Mouse (Mus musculus): Measurements from ENCODE around the gene Tmem42. TPM values are rescaled to one million over a fixed set of nuclear protein-coding genes. Genes with fewer than 3 reads are reported as not detected.

Gene Tmem42
- 14.2 to 17.5 TPM (median 15.6 TPM) in 4 replicates for total RNA-seq (2023)

GRCm38 (mm10) chr9:123020995-123021631, at the start of gene Tmem42:
Gene Tmem42 (plus strand): TSS chr9:123021326.

GRCm38 (mm10) chr9:123034426-123034825, 13.3 kb downstream of the Tmem42 start, which contains the start of gene Tgm4:
Gene Tgm4 (plus strand): TSS chr9:123034726.

Other genes with a start within 250 kb of the Tmem42 start
- gene Tcaim, start 215.8 kb upstream of the Tmem42 start, total RNA-seq (2023), result 13.4 to 15.7 TPM (median 14.3 TPM) in 4 replicates
- gene Gm35549, start 177.3 kb upstream of the Tmem42 start, total RNA-seq (2023), result not detected in 4 replicates
- 140 to 159 TPM (median 150 TPM) in 4 replicates for gene Zfp445, start 155.3 kb upstream of the Tmem42 start, total RNA-seq (2023)
- gene Zkscan7, start 135.6 kb upstream of the Tmem42 start, total RNA-seq (2023), result 2.8 to 4.1 TPM (median 3.4 TPM) in 4 replicates
- not detected in 4 replicates for gene Zfp105, start 98.3 kb upstream of the Tmem42 start, total RNA-seq (2023)
- gene 1110059G10Rik, start 70.3 kb upstream of the Tmem42 start, total RNA-seq (2023), result 38.4 to 54.6 TPM (median 50.7 TPM) in 4 replicates
- 1.8 to 5.3 TPM (median 5.0 TPM) in 4 replicates for gene Kif15, start 70.3 kb upstream of the Tmem42 start, total RNA-seq (2023)
- gene Tgm4, start 13.4 kb downstream of the Tmem42 start, total RNA-seq (2023), result 0.56 to 0.83 TPM (median 0.70 TPM) in 3 of 4 replicates, not detected in the other
- gene Zdhhc3, start 91.9 kb downstream of the Tmem42 start, total RNA-seq (2023), result 41.4 to 47.2 TPM (median 43.8 TPM) in 4 replicates
- 35.4 to 41.0 TPM (median 36.9 TPM) in 4 replicates for gene Exosc7, start 91.9 kb downstream of the Tmem42 start, total RNA-seq (2023)
- 0.81 TPM in 1 of 4 replicates, not detected in the others for gene Clec3b, start 129.6 kb downstream of the Tmem42 start, total RNA-seq (2023)
- 0.12 TPM in 1 of 4 replicates, not detected in the others for gene Cdcp1, start 194.7 kb downstream of the Tmem42 start, total RNA-seq (2023)
- gene Tmem158, start 239.4 kb downstream of the Tmem42 start, total RNA-seq (2023), result not detected in 4 replicates

Measured in B cell, adult 62 days (primary cell).